Mouse (Mus musculus): ENCODE results near the gene Tec. TPM values are rescaled to one million over a fixed set of nuclear protein-coding genes. Genes with fewer than 3 reads are reported as not detected.

The Tec gene
- 4.9 and 5.4 TPM in 2 replicates for polyA plus RNA-seq (2015; fragmentation: Nextera tagmentation; extraction: Ambion mirVana)

DNA sequence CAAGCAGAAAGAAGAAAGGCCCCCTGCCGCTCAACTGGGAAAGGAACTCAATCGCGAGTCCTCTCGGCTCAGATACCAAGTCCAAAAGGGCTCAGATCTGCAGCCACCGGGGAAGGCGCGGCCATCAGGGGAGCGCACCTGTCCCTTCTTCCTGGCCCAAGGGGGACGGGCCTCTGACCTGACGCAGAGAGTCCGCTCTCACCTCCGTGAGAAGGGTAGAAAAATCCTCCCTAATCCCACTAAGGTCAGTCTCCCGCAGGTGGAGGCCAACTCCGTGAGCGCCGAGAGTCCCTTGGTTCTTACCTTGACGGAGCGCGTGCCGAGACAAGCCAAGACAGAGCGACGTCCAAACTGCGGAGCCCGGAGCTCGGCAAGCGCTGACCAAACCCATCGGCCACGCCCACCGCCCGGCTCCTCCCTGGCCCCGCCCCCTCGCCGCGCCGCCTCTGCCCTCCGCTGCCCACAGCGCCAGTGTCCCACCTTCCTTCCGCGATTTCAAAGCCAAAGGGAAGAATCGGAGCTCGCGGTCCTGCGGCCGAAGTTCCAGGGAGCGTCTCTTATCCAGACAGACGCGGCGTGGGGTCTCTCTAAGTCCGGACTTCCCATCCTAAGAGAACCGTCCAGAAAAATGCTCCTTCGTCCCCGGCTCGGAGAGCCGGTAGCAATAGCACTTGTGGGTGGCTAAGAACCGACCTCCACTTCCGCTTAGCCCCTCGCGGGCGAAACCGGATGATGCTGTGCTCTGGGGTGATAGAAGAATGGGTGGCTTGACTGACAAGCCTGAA, at the start of gene Tec:
Gene Tec (minus strand): TSS at position 393 of the 785 bp plus-strand sequence.

DNA sequence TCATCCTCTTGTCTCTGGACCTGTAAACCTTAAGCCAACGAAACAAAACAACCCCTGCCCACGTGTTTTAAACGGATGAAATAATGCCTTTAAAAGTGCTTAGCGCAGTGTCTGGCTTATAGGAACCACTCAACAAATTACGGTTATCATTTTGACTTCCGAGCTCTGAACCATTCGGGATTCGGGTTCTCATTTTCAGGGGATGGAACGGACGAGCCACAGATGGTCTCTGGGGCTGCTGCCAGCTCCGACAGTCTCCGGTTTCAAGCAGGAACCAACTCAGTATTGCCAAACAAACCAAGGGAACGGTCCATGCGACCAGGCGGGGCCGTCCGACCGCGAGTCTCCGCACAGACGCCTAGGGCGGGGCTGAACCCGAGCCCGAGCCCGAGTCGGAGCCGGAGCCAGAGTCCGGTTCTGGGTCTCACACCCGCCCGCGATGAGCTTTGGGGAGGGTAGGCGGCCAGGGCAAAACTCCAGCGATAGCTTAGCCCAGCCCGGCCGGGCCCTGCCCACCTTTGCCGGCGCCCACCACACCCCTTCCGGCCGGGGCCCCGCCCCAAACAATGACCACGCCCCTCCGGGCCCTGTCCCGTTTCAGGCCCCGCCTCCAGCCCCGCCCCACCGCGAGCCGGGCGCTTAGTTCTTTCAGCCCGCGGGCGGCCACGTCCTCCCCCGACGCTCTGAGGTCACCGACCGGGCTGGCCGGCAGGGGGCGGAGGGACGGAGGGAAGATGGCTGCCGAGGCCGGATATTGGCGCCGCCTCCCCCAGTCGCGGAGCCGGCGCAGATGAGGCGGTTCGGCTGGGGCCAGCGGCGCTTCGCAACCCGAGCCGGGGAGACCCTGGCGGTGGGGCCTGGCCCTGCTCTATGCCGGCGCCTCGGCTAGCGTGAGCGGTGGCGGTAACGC, 45.6 kb upstream of the Tec start, which contains the start of gene Slain2:
Gene Slain2 (plus strand): TSS at position 657 of the 910 bp plus-strand sequence.

DNA sequence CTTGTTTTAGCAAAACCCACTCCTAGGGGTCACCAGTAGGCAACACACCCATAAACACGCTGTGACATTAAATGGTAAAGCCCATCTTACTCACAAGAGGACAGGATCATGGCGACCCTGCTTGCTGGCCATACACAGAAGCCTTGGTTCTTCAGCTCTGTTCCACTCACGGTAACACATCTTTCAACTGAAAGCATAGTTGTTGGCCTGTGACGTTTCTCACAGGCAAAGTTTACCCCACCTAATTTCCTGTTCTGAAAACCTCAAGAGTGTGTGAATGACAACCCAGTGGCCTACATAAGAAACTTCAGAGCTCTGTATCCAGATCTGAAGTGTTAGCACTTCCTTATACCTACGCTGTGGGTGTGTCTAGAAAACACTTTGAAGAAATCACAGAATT, 115.7 kb downstream of the Tec start, which contains the start of gene Txk:
Gene Txk (minus strand): TSS at position 193 of the 400 bp plus-strand sequence.

Other genes starting within 250 kb of the Tec start
- not detected in 2 replicates for gene Cnga1, start 224.2 kb downstream of the Tec start, polyA plus RNA-seq (2015; fragmentation: Nextera tagmentation; extraction: Ambion mirVana)
- 25.6 and 27.7 TPM in 2 replicates for gene Nipal1, start 220.7 kb downstream of the Tec start, polyA plus RNA-seq (2015; fragmentation: Nextera tagmentation; extraction: Ambion mirVana)
- 0.12 and 0.29 TPM in 2 replicates for gene Txk, start 115.7 kb downstream of the Tec start, polyA plus RNA-seq (2015; fragmentation: Nextera tagmentation; extraction: Ambion mirVana)
- 8.5 and 9.5 TPM in 2 replicates for gene Slain2, start 45.8 kb upstream of the Tec start, polyA plus RNA-seq (2015; fragmentation: Nextera tagmentation; extraction: Ambion mirVana)
- gene Gm10135, start 106.2 kb upstream of the Tec start, polyA plus RNA-seq (2015; fragmentation: Nextera tagmentation; extraction: Ambion mirVana), result not detected in 2 replicates
- gene Slc10a4, start 138.4 kb upstream of the Tec start, polyA plus RNA-seq (2015; fragmentation: Nextera tagmentation; extraction: Ambion mirVana), result 0.13 and 0.27 TPM in 2 replicates

Data from urinary bladder, postnatal 0 days (tissue).